Mouse (Mus musculus): ENCODE measurements around the gene Rap1gap.
A peak's percentile ranks its signal among the peaks of the same experiment; 100 is the strongest.

Rap1gap gene

DNA sequence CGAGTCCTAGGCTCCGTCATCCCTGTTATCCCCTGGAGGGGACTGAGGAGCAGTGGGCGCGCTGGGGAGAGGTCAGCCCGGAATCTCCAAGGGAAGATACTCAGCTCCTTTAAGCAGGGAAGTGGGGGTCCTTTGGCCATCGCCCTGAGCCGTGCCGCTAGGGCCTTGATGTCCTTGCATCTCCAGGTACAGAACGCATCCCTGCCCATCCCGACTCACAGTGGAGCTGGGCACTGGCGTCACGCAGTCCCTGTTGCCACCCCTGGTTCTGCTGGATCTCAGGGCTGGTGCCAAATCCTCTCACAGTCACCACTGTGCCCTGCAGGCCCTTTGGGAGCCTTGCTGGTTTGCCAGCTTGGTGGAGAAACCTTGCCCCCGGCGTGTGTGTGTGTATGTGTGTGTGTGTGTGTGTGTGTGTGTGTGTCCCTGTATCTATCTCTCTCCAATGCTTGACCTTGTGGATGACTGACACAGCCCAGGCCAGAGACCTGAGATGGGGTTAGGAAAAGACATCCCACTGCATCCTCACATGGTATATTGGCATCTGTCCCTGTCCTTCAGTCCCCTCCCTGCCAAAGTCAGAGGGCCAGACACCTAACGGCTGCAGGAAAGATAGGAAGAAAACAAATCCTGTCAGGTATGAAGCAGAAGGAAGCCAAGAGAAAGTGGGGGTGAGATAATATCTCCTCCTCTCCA, 602 bp downstream of the Rap1gap start:
- DNase-seq, result no peak

DNA sequence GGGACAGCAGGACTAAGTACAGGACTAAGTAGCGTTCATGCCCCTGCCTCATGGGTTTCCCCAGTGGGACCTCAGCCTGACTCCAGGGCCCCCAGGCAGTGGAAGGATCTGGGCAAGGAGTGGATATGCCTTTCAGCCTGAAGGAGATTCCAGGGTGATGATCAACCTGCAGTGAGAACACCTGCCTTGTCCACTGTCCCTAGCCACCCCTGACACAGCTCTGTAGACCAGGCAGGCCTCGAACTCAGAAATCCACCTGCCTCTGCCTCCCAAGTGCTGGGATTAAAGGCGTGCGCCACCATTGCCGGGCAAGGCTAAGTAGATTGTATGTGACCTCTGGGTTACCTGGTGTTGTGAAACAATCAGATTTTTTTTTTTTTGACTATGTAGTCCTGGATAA, 1.3 kb downstream of the Rap1gap start:
- DNase-seq, result no peak

DNA sequence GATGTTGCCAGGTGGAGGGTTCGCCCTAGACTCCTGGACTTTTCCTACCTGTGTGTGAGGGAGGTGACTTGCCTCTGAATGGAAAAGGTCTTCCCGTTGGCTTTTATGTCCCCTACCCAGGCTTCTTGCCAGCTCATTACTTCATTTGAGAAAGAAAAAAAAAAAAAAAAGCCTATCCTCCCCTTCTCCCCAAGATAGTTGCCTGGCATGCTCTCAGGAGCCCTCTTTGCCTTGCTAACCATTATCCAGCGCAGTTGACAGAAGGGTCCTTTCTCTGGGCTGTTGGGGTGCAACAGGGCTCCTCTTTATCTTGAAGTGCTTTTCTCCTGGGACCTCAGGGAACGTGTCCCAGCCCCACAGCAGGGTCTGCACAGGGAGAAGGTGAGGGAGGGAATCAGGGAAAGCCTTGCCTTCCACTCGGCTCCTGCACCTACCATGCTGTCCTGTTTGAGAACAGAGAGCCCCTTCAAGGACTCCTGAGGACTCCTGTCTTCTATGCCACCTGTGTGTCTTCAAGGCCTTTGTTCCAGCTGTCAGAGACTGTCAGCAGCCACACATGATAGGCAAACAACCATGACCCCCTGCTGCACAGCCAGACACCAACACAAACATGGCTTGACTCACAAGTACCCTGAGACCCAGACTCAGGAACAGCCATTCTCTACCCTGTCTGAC, 1.9 kb downstream of the Rap1gap start:
- no peak for DNase-seq

DNA sequence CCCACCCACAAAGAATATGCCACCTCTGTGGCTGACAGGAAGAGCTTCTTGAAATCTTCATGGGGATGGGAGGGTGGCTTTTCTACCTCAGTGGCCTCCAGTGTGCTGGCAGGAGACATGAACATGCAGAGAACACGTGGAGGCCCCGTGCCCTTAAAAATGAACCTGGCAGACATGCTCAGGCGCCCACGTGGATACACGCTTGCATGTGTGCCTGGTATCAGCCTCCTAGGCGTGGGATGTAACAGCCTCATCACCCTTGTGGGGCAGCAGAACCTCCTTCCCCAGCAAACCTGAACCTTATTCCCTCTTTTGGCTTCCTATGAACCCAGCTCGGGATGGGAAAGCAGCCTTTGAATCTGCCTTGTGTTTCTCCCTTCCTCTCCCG, 2.4 kb downstream of the Rap1gap start:
- DNase-seq, result no peak

DNA sequence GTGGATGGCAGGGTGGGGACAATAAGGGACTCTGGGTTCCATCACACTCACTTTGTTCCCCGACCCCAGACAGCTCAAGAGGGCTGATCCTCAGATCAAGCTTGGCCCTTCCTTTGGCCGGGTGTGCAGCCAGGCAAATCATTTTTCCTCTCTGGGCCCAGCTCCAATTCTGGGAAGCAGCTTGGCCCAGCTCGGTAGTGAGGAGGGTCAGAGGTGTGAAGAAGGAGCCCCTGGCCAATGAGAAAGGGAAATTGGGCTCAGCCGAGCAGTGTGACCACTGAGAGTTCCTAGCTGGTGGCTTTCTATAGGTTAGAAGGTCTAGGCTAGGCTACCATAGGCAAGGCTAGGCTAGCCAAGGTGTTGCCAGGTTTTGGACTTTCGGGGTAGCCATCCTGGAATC, 3.2 kb downstream of the Rap1gap start:
- DNase-seq, result no peak

- no peak for DNase-seq
Measured at GRCm38 (mm10) chr4:137671711-137672500, 7.4 kb downstream of the Rap1gap start.

DNA sequence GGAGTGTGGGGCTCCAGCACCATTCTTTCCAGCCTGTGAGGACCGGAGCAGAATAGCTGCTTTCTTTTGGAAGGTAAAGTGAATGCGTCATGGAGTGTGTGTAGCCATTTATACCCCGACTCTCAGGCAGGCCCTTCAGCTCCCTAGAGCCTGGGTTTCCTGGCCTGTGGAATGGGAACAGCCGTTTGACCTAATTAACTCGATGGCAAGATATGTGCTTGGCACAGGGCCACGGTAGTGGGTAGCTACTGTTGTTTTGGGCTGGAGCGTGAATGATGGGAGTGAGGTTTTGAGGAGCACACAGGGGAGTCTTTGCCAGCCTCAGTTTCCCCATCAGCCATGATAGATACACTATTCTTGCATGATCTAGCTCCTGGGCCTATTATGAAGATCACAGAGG, 11.0 kb downstream of the Rap1gap start:
- DNase-seq, result no peak

DNA sequence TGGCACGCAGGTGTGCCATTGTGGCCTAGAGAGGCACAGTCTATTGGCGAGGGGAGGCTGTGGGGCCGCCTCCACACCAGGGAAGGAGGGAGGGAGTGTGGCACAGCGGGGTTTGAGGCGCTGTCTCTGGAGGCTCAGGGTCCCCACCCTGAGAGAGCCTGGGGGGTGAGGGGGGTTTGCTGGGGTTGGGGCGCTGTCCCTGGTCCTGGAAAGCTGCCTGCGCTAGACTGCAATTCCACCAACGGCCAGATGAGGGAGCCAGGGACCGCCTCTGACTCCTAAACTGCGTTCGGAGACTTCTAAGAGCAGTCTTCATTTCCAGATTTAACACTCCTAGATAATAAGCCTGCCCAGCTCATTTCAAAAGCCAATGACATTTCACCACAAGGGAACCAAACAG, 11.5 kb downstream of the Rap1gap start:
- DNase-seq, result peak; percentile 78

DNA sequence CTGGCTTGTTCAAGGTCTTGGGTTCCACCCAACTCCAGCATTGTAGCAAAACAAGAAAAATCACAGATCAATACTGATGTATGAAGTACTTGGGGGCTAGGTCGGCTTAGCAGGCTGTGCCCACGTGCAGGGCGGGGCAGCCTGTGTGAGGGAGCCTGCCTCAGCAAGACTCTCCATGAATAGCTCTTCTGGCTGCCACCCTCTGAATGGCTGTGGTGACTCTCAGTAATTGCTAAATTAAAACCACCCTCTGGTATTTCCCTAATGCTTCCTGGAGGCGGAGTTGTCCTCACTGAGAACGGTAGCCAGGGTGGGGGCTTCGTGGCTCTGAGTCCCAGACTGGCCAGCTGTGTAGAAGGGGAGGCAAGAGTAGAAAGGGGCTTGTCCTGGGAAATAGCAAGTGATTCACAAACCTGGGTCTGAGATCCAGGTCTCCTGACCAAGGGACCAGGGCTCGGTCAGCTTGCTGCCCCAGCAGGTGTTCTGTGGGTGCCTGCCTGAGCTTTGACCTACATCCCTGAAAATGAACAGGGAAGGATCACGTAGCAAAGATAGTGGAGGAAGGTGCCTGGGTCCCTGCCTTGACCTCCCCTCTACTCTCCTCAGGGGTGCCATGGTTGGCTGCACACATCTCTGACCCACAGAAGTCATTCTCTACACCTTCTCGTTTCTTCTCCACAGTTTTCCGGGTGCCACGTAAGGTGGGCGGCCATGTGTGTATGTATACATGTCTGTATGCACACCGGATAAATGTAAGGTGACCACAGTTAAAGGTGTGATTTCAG, 12.4 kb downstream of the Rap1gap start:
- DNase-seq, result no peak

- no peak for DNase-seq
Measured at GRCm38 (mm10) chr4:137677906-137678305, 13.4 kb downstream of the Rap1gap start.

DNA sequence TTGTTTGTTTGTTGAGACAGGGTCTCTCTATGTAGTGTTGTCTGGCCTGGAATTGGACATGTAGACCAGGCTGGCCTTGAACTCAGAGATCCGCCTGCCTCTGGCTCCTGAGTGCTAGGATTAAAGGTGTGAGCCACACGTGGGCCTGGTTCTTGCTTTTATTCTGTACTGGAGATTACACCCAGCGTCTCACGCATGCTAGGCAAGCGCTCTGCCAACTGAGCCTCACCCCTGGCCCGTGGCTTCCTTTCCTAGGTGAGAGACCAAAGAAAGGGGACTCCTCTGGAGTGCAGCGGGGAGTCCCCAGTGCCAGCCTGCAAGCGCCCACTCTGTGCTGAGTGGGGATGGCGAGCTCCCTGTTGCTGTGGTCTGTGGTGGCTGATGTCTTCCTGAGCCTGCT, 14.0 kb downstream of the Rap1gap start:
- DNase-seq, result no peak

DNA sequence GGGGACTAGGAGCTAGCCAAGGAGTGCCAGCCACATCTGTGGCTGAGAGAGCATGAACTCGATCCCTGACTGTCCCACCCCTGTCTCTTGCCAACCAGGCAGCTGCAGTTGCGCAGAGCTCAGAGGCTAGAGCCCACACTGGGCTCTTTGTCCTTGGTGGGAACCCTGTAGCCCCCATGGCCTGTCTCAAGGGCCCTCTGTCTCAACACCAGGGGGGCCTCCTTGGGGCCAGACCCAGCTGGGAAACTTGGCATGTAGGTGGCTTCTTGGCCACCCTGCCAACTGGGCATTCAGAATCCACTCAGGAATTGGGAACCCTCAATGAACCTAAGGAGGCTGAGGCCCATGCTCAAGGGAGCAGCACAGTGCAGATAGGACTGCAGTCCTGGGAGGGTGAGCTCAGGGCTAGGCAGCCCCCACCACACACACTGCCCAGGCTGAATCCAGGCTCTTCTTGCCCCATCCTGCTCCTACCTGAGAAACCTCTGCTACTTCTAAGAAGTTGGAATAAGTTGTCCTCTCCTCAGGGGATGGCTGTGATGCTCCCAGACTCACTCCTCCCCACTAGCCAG, 15.5 kb downstream of the Rap1gap start:
- DNase-seq, result no peak

DNA sequence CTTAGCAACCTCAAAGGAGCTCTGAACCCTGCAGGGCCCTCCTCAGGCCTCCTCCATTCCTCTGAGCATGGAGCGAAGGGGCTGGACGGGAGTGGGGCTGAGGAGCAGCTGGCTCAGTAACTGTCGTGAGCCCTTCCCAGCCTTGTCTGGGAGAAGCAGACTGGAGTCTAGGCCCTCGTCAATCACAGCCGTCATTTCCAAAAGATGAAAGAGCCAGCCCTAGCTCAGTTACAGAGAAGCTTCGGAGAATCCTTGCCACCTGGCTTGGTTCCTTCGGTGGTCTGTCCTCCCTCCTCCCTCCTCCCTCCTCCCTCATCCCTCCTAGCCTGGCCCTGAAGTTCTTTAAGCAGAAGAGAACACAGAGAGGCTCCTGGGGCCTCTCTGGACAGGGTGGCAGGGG, 16.2 kb downstream of the Rap1gap start:
- peak; percentile 31 for DNase-seq

DNA sequence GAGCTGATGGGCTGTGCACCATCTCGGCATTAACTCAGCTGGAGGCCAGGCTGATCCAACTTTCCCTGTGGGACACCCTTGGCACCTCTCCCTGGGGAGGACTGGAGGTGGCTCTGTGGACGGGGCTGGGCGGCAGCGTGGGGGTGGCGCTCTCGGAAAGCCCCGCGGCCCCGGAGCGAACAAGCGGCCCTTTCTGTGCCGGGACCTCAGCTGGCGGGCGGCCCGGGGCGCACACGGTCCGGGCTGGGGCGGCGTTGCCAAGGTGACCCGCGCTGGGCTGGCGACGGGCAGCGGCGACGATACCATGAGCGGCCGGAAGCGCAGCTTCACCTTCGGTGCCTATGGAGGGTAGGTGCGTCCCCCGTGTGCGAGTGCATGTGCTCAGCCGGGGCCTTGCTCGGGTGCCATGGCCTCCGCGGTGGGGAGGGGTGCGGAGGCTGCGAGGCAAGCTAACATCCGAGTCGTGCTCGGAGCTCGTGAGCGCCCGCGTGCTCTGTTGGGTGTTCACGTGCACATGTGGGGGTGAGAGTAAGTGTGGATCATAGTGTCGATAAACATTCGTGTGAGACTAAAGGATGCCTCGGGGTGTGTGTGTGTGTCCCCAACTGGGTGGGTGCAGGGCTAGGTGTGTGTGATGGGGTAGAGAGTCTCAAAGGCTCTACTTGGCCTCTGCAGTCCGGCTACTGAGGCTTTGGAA, 17.0 kb downstream of the Rap1gap start:
- DNase-seq, result peak; percentile 59

GRCm38 (mm10) chr4:137682961-137683453, 18.5 kb downstream of the Rap1gap start:
- peak; percentile 64 for DNase-seq

- no peak for DNase-seq
Measured at GRCm38 (mm10) chr4:137684830-137685343, 20.4 kb downstream of the Rap1gap start.

DNA sequence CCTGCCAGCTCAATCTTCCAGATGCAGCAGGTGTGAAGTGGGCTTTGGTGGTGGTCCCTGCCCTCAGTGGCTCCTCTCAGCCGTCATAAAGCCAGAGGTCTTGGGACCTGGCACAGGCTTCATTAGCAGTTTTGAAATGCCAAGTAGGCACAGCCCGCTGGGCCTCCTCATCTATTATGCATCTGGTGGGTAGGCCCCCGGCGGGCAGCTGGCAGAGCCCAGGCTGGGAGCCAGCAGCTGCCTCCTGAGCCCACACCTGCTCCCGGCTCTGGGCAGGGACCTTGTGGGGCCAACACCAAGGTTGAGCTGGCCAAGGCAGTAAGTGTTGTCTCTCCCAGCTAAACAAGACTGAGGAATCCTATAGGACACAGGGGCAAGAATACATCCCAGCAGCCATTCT, 21.8 kb downstream of the Rap1gap start:
- DNase-seq, result no peak

DNA sequence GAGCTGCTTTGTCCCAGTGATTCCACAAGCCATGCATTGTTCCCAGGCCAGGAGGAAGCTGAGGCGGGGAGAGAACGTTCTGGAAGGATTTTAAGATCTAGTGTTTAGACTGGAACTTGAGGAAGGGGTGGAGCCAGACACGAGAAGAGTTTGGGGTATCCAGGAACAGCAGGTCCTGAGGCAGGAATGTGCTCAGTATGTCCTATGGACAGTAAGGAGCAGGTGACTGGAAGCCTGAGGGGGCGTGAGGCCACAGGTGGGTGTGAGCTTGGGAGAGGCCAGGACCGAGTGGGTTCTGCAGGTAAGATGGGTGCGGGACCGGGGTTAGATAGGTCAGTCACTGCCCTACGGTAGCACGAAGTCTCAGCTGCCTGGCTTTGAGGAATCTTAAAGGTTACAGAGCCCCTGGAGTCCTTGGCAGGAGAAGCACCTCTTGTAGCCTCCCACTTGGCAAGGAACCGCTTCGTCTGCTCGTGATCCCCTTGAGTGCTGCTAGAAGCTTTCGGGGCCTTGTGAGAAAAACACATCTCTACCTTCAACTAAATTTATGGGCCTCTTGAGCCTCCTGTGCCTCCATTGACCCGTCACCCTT, 22.8 kb downstream of the Rap1gap start:
- DNase-seq, result no peak

DNA sequence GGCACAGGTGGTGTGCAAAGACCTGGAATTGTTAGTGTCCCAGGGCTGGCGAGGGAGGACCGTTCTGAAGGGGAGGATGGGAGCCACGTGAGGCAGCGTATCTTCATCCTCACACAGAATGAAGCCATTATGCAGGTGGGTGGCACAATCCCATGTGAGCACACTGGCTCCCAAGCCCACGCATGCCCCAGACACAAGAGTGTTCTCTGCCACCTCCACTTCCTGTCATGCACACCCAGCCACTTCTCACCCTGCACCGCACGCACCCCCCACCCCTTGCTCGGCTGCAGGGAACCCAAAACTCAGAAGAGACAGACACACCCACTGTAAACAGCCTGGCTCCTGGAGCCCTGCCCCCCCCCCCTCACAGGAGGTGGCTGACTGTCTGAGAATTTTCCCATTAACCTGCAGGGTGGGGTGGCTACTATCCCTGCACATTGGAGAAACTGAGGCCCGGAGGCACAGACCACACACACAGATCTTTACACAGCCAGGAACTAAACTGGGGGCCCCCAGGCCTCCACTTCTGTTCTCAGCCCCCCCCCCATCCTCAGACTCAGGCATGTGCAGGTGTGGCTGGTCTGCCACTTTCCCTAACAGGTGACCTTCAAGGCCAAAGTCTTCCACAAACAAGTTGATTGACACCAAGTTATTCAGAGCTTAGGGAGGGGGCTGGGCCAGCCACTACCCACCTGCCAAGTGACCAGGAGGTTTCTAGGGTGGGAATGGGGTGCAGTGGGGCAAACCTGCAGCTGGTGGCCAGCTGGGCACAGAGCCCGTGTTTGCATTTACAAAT, 27.8 kb downstream of the Rap1gap start:
- DNase-seq, result no peak

DNA sequence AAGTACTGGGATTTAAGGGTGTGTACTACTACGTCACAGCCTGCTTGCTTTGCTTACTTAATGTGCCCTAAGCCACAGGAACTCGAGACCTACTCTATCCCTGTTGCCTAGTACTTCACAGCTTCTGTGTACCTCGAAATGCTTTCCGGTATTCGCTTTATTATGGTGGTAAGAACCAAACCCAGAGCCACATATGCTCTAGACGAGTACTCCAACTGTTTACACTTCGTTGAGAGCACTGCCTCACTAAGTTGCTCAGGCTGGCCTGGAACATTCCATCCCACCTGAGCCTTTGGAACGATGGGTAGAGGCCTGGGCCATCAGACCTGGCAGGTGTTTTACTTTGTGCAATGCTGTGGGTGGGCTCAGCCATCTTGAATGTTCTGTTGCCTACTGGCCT, 30.8 kb downstream of the Rap1gap start:
- DNase-seq, result no peak

DNA sequence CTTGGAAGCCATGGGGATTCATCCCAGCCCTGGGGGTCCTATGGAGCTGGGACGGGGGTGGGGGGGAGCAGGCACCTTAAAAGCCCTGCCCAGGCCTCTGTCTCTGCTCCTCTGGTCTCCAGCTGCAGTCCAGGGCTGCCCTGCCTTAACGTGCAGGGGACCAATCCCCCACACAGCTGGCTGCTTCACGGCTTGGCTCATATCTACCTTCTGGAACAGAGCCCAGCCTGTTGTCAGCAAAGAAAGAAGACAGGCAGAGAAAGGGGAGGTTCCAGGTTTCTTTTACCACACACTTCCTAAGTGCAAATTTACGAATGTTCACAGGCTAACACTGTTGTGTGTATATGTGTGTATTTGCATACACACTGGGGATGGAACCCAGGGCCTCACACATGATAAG, 31.4 kb downstream of the Rap1gap start:
- no peak for DNase-seq
